Mouse (Mus musculus) heart, embryonic 13.5 days (tissue): ENCODE measurements around the gene Arhgef12. TPM values are rescaled to one million over a fixed set of nuclear protein-coding genes. Genes with fewer than 3 reads are reported as not detected.

Experiments
- polyA plus RNA-seq: library from polyadenylated mRNA; unstranded; fragments of >200 nt; fragmentation: Nextera tagmentation; extraction: Ambion mirVana; gene quantifications from 2 replicates; pipeline ENCODE4 v1.2.1, GENCODE M21; 2015

Gene Arhgef12
- polyA plus RNA-seq, 1 experiment from 2014 or later, result 9.7 TPM

Other genes starting within 250 kb of the Arhgef12 start
- 0.39 and 0.62 TPM in 2 replicates for gene Grik4, start 162.7 kb downstream of the Arhgef12 start, polyA plus RNA-seq
- gene Tmem136, start 9.3 kb upstream of the Arhgef12 start, polyA plus RNA-seq, result 12.8 and 12.9 TPM in 2 replicates
- not detected in 2 replicates for gene Pou2f3, start 103.1 kb upstream of the Arhgef12 start, polyA plus RNA-seq
- gene Oaf, start 132.7 kb upstream of the Arhgef12 start, polyA plus RNA-seq, result 28.0 and 29.7 TPM in 2 replicates
- 0.19 and 0.43 TPM in 2 replicates for gene Trim29, start 203.6 kb upstream of the Arhgef12 start, polyA plus RNA-seq